Mouse (Mus musculus) embryonic facial prominence, embryonic 15.5 days (tissue): Measurements from ENCODE around the gene Hk1. TPM values are rescaled to one million over a fixed set of nuclear protein-coding genes. Genes with fewer than 3 reads are reported as not detected.

Source experiments
- ATAC-seq: fragments of 200-750 bp; cut with Nextera tagmentation; 2 replicates; pipeline ENCODE4 v1.8.0; 2017; ENCODE audit warnings: low read depth, moderate TSS enrichment; ENCODE audit not compliant: insufficient number of reproducible peaks, low FRiP score, low TSS enrichment
- H3K27ac ChIP-seq: fragments of 300-500 bp; sonication (generic); replicated peaks from 2 replicates; pipeline ENCODE4 v1.5.1; 2015; ENCODE audit warnings: mild to moderate bottlenecking, inconsistent platforms
- H3K27me3 ChIP-seq: fragments of 300-500 bp; sonication (generic); 2 replicates; pipeline ENCODE4 v1.6.1; 2015; ENCODE audit warnings: inconsistent platforms
- H3K36me3 ChIP-seq: fragments of 300-500 bp; sonication (generic); 2 replicates; pipeline ENCODE4 v1.6.1; 2015; ENCODE audit warnings: mild to moderate bottlenecking, inconsistent platforms
- H3K4me1 ChIP-seq: fragments of 300-500 bp; sonication (generic); 2 replicates; pipeline ENCODE4 v1.6.1; 2015; ENCODE audit warnings: inconsistent platforms
- H3K4me2 ChIP-seq: fragments of 300-500 bp; sonication (generic); replicated peaks from 2 replicates; pipeline ENCODE4 v1.6.1; 2015; ENCODE audit warnings: mild to moderate bottlenecking, inconsistent platforms
- H3K4me3 ChIP-seq: fragments of 300-500 bp; sonication (generic); replicated peaks from 2 replicates; pipeline ENCODE4 v1.5.1; 2015; ENCODE audit warnings: mild to moderate bottlenecking, inconsistent platforms
- H3K9ac ChIP-seq: fragments of 300-500 bp; sonication (generic); 2 replicates; pipeline ENCODE4 v1.6.1; 2015; ENCODE audit warnings: inconsistent platforms
- H3K9me3 ChIP-seq: fragments of 300-500 bp; sonication (generic); replicated peaks from 2 replicates; pipeline ENCODE4 v1.6.1; 2016; ENCODE audit warnings: inconsistent platforms
- WGBS: fragments of 180-500 bp; shearing (Covaris S2); methylation state at CpG from one replicate; pipeline ENCODE4 v1.1.7; 2015; 5-methylcytosine and 5-hydroxymethylcytosine counted together
- polyA plus RNA-seq: library from polyadenylated mRNA; unstranded; fragments of >200 nt; fragmentation: Nextera tagmentation; extraction: Ambion mirVana; gene quantifications from 2 replicates; pipeline ENCODE4 v1.2.1, GENCODE M21; 2015

The Hk1 gene
- polyA plus RNA-seq, 1 experiment from 2014 or later: 40.9 TPM

DNA sequence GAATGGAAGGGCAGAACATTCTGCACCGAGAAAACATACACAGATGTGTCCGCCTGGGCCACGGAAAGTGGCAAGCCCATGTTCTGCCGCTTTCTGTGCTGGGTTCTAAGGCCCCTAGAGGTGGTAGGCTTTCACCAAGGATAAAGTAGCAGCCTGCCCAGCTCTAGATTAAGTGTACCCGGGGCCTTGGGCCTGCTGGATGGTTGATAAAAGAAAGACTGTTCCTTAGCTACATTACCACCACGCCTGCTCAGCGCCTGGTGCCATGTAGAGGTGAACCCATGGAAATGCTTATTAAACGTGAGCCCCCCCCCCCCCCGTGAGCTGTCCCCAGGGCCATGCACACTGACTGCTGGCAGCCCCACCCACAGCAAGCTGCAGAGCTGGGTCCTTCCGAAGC, 142.5 kb downstream of the Hk1 start:
- Histone ChIP-seq H3K9ac (no peak overlapping the region), H3K9me3 (no peaks in the 10 kb centered on the region), H3K27me3 (no peaks in the 10 kb centered on the region), H3K4me3 (no peak overlapping the region), H3K36me3 (no peaks in the 10 kb centered on the region), H3K27ac (no peak overlapping the region), H3K4me1 (no peaks in the 10 kb centered on the region), H3K4me2 (no peak overlapping the region)
- WGBS: 72% methylated on average over 10 of the region's 10 CpGs
- ATAC-seq: no peak

DNA sequence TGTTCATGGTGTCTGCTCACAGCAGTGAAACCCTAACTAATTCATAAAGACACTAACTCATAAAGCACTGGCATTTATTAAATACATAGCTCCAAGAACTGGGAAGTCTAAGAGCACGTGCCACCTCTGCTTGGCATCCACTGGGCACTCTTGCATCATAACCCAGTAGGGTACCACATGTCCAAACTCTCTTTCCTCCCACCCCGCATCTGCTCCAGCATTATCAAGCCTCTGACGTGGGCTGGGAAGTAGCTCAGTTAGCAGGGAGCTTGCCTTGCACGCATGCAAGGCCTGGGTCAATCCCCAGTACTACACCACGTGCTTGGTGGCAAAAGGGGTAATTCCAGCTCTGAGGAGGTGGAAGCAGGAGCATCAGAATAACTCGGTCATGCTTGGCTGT, 143.5 kb downstream of the Hk1 start:
- H3K4me2 ChIP-seq: no peak overlapping the region
- 82% methylated on average over 6 of the region's 6 CpGs for whole genome bisulfite sequencing
- no peaks in the 10 kb centered on the region for H3K36me3 ChIP-seq
- ATAC-seq: no peak
- H3K9me3 ChIP-seq: no peaks in the 10 kb centered on the region
- no peak overlapping the region for H3K4me3 ChIP-seq
- H3K27me3 ChIP-seq: no peaks in the 10 kb centered on the region
- no peak overlapping the region for H3K27ac ChIP-seq
- H3K9ac ChIP-seq: no peak overlapping the region
- peaks cover 4% of the 10 kb centered on the region; the same call in 1 of the 2 replicates for H3K4me1 ChIP-seq

DNA sequence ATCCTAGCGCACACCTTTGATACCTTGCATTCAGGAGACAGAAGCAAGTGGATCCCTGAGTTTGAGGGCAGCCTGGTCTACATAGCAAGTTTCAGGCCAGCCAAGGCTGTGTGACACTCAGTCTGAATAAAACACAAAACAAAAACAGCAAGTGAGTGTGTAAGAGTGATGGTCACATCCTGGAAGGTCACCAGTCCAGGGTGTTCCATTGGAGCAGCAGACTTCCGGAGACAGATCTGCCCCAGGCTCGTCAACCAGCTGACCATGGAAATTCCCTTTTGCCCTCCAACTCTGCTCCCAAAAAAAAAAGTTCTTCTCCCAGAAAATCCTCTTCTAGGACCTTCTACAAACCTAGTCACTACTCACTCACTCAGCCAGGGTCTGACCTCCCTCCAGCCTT, 147.9 kb downstream of the Hk1 start:
- Histone ChIP-seq H3K27ac (no peak overlapping the region), H3K9ac (no peak overlapping the region), H3K27me3 (peaks cover 7% of the 10 kb centered on the region), H3K4me3 (no peak overlapping the region), H3K9me3 (no peaks in the 10 kb centered on the region), H3K4me1 (peaks cover 10% of the 10 kb centered on the region), H3K4me2 (peak overlapping the region; percentile 96), H3K36me3 (no peaks in the 10 kb centered on the region)
- WGBS: 61% methylated on average over 3 of the region's 3 CpGs
- no peak for ATAC-seq

DNA sequence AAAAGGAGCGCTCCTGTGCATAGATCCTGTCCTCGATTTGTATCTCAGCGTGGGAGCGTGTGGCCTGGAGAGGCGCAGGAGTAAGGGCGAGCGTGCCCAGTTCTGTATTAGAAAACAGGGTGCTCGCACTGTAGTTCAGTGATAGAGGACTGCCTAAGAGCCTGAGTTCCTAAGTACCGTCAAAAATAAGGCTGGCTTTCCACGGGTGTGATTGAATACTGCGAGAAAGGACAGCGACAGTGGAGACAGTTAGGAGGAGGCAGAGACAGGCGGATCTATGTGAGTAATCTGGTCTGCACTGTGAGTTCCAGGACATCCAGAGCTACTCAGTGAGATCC, 148.3 kb downstream of the Hk1 start:
- ATAC-seq: no peak
- peak overlapping the region; percentile 96 for H3K4me2 ChIP-seq
- no peaks in the 10 kb centered on the region for H3K36me3 ChIP-seq
- H3K27ac ChIP-seq: no peak overlapping the region
- H3K4me3 ChIP-seq: peak overlapping the region; percentile 57
- H3K27me3 ChIP-seq: peaks cover 7% of the 10 kb centered on the region
- 3% methylated on average over 13 of the region's 13 CpGs for WGBS
- H3K4me1 ChIP-seq: peaks cover 10% of the 10 kb centered on the region
- H3K9me3 ChIP-seq: no peaks in the 10 kb centered on the region
- H3K9ac ChIP-seq: peak overlapping the region; percentile 19; the same call in 1 of the 2 replicates

DNA sequence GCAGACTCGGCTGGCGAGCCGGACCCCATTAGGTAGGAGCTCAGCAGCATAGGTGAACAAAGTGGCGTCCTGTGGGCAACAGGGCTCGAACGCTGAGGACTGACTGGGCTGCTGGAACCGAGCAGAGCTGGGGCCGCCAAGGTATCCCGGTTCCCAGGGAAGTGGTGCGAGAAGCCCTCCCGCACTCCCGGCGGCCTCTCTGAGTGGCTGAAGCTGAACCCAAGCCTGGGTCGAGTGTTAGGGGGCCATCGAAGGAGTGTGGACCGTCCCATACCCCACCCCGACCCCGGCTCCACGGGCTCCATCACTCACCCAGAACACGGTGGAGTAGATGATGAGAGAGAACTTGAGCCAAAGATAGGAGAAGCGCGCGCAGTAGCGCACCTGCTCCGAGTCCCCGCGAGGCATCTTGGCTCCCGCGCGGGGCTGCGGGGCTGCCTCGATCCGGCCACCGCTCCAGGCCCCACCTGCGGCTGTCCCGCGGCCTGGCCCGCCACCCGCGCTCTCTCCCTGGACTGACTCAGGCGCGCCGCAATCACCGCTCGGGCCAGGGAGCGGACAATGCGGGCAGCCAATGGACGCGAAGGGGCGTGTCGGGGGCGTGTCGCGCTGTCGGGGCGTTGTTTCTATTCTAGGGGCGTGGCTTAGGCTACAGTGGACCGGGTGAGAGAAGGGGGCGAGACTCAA, 148.9 kb downstream of the Hk1 start, which contains the start of gene Tspan15:
Gene Tspan15, minus strand, starts transcription at position 544 of the 687 bp plus-strand sequence.
- Histone ChIP-seq H3K4me3 (peak within 1 kb of the TSS; percentile 57), H3K9ac (peak within 1 kb of the TSS; percentile 24; the same call in 1 of the 2 replicates), H3K27me3 (peaks cover 7% of the 10 kb centered on the region), H3K9me3 (no peaks in the 10 kb centered on the region), H3K27ac (no peak within 1 kb of the TSS), H3K36me3 (no peaks in the 10 kb centered on the region), H3K4me1 (peaks cover 10% of the 10 kb centered on the region), H3K4me2 (peak within 1 kb of the TSS; percentile 96)
- ATAC-seq: peak; percentile 92
- under 1% methylated on average over 58 of the region's 59 CpGs for WGBS

DNA sequence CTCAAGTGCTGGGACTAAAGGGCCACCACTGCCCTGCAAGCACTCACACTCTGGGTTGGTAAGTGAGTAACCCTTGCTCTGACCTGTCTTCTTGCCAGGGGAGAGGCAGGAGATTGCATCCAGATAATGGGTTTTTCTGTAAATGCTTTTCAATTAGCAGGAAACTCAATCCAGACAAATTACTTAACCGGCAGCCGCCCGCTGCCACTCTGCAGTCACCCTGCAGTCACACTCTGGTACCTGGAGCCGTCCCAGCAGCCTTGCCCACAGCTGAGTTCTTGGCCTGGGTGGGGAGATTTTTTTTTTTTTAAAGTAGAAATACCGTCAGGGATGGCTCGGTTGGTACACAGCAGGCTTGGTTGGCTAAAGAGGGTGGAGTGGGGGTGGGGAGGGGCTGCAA, 151.6 kb downstream of the Hk1 start:
- Histone ChIP-seq H3K4me2 (no peak overlapping the region), H3K4me3 (no peak overlapping the region), H3K27ac (no peak overlapping the region), H3K4me1 (peaks cover 10% of the 10 kb centered on the region), H3K9ac (no peak overlapping the region), H3K27me3 (peaks cover 7% of the 10 kb centered on the region), H3K9me3 (no peaks in the 10 kb centered on the region), H3K36me3 (no peaks in the 10 kb centered on the region)
- 36% methylated on average over 6 of the region's 6 CpGs for WGBS
- no peak for ATAC-seq

DNA sequence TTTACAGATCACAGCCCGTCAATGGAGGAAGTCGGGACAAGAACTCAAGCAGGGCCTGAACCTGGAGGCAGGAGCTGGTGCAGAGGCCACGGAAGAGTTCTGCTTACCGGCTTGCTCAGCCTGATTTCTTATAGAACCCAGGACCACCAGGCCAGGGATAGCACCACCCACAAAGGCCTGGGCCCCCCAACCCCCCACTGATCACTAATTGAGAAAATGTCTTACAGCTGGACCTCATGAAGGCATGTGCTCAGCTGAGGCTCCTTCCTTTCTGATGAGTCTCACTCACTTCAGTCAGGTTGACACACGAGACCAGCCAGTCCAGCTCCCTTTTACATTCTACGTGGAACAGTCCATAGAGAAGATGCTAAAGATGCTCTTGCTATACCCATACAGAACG, 153.9 kb downstream of the Hk1 start:
- H3K36me3 ChIP-seq: no peaks in the 10 kb centered on the region
- 46% methylated on average over 7 of the region's 7 CpGs for WGBS
- peaks cover 6% of the 10 kb centered on the region for H3K4me1 ChIP-seq
- peaks cover 7% of the 10 kb centered on the region for H3K27me3 ChIP-seq
- H3K4me3 ChIP-seq: no peak overlapping the region
- H3K9ac ChIP-seq: no peak overlapping the region
- no peaks in the 10 kb centered on the region for H3K9me3 ChIP-seq
- H3K4me2 ChIP-seq: no peak overlapping the region
- H3K27ac ChIP-seq: no peak overlapping the region
- ATAC-seq: no peak

DNA sequence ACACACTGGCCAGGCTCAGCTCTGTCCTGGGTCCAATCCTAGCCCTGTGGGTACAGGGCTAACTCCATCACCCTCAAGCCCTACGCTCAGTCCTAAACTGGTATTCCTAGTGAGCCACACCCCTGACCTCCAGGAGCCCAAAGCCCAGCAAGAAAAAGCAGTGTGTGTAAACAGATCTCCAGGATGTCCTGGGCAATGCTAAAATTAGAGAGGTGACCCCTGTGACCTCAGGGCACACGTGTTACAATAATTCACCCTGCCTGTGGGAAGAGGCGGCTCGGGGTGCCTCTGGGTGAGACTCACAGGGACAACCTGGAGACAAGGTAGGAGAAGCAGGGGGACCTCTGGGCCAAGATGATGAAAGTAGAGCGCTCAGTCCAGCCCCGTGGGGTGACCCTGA, 155.5 kb downstream of the Hk1 start:
- no peak overlapping the region for H3K27ac ChIP-seq
- H3K9ac ChIP-seq: no peak overlapping the region
- H3K27me3 ChIP-seq: no peaks in the 10 kb centered on the region
- H3K9me3 ChIP-seq: no peaks in the 10 kb centered on the region
- ATAC-seq: no peak
- WGBS: 61% methylated on average over 6 of the region's 6 CpGs
- H3K4me2 ChIP-seq: no peak overlapping the region
- no peak overlapping the region for H3K4me3 ChIP-seq
- H3K36me3 ChIP-seq: no peaks in the 10 kb centered on the region
- no peaks in the 10 kb centered on the region for H3K4me1 ChIP-seq

DNA sequence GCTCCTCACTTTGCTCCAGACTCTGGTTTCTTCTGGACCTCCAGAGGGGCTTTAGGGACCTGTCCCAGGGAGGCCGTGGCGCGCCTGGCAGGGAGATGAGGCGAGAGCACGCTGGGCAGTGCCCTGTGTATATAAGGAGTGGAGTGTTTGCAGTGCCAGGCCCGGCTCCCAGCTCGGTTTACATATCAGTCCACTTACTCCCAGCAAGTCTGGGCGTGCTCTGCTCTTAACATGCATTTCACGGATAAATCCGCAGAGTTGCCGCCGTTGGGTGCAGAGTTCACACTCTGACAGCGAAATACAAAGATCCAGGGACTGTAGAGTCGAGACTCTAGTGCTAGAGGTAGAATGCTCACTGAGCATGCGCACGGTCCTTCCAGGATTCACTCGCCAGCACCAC, 156.9 kb downstream of the Hk1 start:
- H3K9ac ChIP-seq: no peak overlapping the region
- no peak overlapping the region for H3K4me3 ChIP-seq
- no peak for ATAC-seq
- no peak overlapping the region; the same call in 1 of the 2 replicates for H3K4me2 ChIP-seq
- H3K27ac ChIP-seq: no peak overlapping the region
- H3K9me3 ChIP-seq: no peaks in the 10 kb centered on the region
- no peaks in the 10 kb centered on the region for H3K4me1 ChIP-seq
- H3K27me3 ChIP-seq: no peaks in the 10 kb centered on the region
- H3K36me3 ChIP-seq: no peaks in the 10 kb centered on the region
- 60% methylated on average over 17 of the region's 17 CpGs for WGBS

DNA sequence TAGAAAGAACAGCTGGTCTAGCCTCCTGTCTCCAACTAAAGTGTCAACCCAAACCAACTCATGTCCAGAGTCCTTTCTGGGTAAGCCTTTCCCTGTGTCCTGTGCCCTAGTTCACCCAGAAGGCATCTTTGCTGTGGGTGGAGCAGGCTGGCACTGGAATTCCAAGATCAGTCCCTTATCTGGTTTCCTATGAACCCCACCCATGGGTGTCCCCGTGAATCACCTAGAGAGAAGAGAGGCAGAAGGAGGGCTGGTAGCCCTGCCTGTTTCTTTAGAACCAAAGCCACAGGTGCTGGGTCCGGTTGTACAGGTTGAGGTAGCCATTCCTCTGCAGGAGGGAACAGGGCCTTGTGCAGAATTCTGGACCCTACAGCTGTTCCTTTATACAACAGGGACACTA, 158.1 kb downstream of the Hk1 start:
- no peak overlapping the region for H3K9ac ChIP-seq

DNA sequence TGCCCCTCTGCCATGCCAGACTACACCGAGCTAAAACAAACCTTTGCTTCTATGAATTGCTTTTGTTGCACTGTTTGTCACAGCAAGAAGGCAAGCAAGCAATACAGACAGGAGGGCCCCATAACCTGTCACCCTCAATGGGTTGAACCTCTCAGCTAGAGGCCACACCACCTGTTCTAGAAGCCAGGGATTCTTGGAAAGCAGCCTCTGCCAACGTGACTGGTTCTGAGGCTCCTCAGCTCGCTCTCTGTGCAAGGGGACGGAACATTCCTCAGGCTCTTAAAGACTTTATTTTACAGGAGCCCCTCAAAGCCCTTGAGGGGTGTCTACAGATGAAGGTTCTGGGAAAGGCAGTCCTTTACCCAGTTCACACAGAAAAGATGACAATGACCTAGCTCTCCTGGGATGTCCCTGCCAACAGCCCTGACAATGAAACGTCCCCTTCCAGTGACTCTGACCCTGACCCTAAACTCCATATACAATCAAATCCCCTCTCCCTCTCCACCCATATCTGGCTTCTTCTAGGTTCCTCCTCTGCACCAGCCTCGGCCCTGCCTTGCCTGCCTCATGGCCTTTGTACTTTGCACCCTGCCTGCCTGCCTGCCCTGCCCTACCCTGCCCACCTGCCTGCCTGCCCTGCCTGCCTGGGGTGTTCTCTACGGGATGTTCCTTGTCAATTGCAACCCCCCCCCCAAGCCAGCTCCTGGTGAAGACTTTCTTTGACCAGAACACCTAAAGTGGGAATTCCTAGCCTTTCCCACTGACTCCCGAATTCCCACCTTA, 158.8 kb downstream of the Hk1 start:
- no peak overlapping the region for H3K4me3 ChIP-seq
- no peak overlapping the region for H3K27ac ChIP-seq
- H3K27me3 ChIP-seq: no peaks in the 10 kb centered on the region
- H3K9me3 ChIP-seq: no peaks in the 10 kb centered on the region
- H3K9ac ChIP-seq: no peak overlapping the region
- no peak for ATAC-seq
- WGBS: 72% methylated on average over 8 of the region's 8 CpGs
- H3K36me3 ChIP-seq: no peaks in the 10 kb centered on the region
- no peak overlapping the region for H3K4me2 ChIP-seq
- no peaks in the 10 kb centered on the region for H3K4me1 ChIP-seq

More for the DNA sequence above, 158.1 kb downstream of the Hk1 start:
- H3K27me3 ChIP-seq: no peaks in the 10 kb centered on the region
- H3K4me2 ChIP-seq: no peak overlapping the region
- H3K36me3 ChIP-seq: no peaks in the 10 kb centered on the region
- no peaks in the 10 kb centered on the region for H3K9me3 ChIP-seq
- no peak for ATAC-seq
- no peak overlapping the region for H3K4me3 ChIP-seq
- 72% methylated on average over 2 of the region's 2 CpGs for WGBS
- H3K27ac ChIP-seq: no peak overlapping the region
- no peaks in the 10 kb centered on the region for H3K4me1 ChIP-seq
